Mouse (Mus musculus) adrenal gland, adult 2 months (tissue): Measurements from ENCODE around the gene Clec4f. TPM values are rescaled to one million over a fixed set of nuclear protein-coding genes. Genes with fewer than 3 reads are reported as not detected.
A peak's percentile ranks its signal among the peaks of the same experiment; 100 is the strongest.

ENCODE experiments used
- DNase-seq: peaks from one replicate; pipeline ENCODE4 v3.0.0; 2021
- polyA plus RNA-seq: library from polyadenylated mRNA; depleted of rRNA; stranded (reverse); fragments of >200 nt; gene quantifications from 2 replicates; pipeline ENCODE4 v1.2.3, GENCODE M21; 2012; rRNA removed
- total RNA-seq, 2 experiments: library from RNA; stranded (reverse); gene quantifications; 2 replicates each; pipeline ENCODE4 v1.2.3; 2021

Gene Clec4f
- total and polyA plus RNA-seq, 3 experiments = 0.23 TPM; not detected in 2

DNA sequence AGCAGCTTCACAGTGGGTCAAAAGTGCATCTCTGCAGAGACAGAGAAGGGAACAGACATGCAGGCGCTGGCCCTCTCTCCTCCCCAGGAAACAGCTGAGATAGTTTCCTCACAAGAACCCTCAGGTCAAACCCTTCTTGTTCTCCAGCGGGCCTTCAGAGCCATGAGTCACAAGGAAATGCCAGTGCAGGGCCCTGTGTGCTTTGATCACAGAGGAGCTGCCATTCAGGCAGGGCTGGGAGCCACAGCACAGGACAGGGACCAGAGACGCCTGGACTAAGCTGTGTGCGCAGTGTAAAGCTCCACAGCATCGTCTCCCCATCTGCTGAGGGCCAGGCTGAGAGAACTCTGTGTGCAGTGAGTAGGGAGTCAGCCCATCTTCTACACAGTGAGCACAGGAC, 21.9 kb downstream of the Clec4f start:
- DNase-seq = peak; percentile 9

DNA sequence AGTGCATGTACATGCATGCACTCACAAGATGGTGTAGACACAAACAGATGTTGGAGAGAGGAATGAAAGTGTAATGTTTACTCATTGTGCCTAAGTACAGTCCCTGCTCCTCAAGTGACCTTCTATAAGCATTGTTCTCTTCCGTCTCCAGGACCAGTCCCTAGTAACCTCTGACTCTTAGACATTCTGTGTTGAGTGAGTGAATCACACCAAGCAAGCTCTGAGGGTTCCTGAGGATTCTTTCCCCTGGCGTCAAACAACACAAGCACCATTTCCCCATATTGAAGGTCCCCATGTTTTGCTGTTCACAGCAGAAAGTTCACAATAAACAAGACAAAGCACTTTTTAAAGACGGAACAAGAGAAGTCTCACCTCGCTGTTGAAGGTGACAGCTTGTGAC, 24.2 kb downstream of the Clec4f start:
- no peak for DNase-seq

DNA sequence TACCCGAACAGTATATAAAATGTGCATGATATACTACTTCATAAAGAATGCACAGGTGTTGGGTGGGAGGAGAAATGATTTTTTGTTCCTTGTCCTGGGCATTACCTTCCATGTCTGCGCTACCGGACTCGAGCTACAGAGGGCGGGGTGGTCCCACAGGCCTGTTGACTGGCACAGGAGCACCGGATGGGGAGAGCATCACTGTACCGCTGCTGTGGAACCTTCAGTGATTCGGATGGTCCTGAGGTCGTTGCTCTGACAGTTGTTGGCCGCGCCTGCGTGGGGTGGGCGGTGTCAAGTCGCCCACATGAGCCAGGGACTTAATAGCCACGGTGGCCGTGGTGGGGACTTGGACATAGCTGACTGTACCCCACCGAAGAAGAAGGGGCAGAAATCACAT, 29.2 kb downstream of the Clec4f start:
- DNase-seq = no peak

DNA sequence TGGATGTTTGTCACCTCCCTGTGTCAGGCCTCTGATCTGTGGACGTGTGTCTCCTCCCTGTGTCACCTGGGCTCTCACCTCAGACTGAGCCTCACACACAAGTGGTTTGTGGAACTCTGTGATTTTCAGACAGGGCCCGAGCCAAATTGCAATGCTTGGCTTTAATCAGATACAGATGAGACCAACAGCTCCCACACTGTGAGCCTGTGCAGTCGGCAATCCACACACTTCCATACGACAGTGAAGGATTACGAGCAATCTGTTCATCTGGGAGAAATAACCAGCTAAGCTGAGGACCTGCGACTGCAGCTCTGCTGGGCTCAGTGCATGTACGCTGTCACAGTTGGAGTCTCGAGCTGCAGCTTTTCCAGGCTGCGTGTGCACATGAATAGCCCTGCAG, 36.0 kb downstream of the Clec4f start:
- DNase-seq = no peak

DNA sequence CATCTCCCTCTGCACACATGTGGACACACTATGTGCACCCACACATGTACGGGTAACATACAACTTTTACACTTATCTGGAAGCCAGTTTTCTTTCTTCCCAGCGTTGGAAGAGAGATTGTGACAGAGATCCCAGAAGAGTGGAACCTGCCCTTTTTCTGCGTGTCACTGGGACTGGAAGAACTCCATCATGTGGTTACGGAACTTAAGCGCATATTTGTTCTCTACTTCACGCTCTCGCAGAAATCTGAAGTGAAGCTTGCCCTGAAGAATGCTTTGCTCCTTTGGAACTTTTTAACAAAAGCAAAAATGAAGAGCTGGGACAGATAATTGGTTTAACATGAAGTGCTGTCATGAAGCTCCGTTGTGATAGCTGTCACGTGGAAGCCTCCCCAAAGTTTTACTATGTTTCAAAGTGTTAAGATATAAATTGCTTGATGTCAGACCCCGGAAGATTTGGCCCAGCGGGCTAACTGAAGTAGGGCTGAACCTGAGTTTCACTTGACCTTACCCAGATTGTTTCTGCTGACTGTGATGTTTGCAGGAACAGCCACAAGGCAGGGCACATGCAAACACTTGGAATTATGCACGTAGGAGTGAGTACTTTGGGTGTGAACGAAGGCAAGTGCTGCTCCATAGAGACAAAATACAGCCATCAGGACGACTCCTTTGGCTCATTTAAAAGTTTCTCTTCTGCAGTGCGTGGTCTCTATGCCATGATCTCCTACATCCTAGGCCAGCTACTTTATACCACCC, 38.2 kb downstream of the Clec4f start:
- DNase-seq = no peak

DNA sequence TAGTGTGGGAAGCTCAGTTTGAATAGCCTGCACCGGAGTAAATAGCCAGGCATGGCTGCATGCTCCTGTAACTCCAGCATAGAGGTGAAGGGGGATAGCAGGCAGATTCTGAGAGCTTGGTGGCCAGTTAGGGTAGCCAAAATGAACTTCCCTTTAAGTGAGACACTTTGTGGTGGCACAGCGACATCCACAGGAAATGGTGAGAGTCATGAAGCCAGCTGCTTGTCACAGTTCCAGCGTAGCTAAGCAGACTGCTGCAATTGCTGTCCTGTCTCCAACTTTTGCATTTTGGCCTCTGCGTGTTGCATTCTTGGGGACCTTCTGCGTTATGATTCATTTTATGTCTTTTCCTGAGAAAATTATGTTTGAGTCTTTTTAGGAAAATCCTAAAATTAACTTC, 39.5 kb downstream of the Clec4f start:
- DNase-seq = peak; percentile 65

DNA sequence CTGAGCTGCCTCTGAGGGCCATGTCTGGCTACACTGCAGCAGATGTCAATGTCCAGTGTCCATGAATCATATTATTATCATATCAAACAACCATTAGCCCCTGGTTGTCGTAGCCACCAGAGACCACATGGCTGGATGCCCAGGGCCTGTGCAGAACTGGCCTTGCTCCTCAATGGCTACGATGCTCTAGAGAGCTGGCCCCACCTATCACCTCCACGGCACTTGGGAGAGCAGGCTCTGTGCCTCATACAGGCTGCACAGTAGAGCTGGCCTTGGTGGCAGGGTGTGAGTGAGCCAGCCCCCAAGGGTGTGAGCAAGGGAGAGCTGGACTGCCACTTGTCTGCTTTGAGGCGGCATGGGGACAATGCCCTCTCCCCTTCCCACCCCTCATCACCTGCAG, 41.5 kb downstream of the Clec4f start:
- DNase-seq = no peak

DNA sequence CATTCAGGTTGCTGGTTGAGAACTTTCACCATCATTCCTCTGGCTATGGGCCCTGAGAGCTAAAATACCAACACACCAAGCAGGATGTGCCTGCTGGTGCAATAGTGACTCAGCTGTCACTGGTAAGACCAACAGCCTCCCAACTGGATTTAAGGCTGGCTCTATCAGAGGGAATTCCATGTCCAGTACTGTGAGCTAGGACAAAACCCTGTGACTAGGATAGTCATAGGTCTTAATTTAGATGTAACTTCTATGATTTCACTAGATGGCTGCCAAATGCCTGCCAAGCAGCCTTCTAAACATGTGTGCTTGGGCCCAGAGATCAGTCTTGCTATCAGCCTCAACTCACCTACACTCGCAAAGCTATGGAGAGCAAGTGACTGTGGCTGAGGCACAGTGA, 43.0 kb downstream of the Clec4f start:
- DNase-seq = no peak

DNA sequence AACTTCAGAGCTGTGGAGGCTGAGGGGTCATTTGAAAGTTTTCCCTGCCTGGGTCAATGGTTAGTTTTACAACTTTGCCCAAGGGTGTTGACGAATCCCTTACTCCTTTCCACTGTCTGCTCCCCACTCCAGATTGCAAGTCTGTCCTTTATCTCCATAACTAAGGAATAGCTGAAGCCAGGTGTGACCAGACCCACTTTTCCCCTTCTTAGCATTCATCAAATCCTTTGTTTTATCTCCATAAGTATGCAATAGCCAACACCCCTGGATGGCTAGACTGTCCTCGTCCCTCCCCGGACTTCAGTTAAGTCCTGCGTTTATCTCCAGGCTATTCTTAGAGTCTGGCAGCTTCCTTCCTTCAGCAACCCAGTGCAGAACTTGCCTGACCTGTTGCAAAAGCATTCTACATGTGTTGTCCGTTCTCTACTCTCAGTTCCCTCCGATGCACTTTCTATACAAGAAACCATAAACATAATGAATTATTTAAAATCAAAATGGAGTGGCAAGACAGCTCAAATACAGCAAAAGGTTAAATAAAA, 56.3 kb downstream of the Clec4f start:
- DNase-seq = no peak

DNA sequence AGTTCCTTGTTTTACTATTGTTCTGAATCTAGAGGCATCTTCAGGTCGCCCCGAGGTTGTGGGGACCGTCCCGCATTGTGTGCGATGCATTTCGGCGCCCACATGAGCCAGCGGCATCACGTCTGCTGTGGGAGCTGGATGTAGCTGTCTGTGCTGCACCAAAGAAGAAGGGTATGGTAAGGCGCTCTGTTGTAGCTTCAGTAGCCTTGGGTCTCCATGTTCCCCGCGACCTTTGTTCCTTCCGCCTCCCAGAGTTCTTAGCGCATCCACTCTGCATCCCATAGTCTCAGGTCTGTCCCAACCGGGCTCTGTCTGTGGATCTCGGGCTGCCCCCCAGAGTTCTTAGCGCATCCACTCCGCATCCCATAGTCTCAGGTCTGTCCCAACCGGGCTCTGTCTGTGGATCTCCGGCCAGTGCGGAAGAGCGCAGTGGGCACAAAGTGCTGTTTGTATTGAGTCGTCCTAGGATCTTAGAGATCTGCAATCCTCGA, 56.9 kb downstream of the Clec4f start:
- no peak for DNase-seq

DNA sequence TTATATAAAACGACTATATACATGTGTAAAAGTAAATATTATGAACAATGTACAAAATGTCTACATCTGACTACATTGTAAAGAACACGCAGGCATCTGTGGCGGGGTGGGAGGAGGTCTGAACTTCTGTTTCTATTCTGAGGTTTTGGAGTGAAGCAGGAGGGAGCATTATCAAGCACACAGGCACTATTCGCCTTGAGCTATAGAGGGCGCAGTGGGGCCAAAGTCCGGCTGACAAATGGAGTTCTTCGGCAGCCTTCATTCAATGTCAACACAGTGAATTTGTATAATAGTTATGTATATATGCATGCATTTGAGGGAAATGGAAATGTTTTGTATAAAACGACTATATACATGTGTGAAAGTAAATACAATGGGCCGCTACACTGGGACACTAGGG, 57.3 kb downstream of the Clec4f start:
- DNase-seq = peak; percentile 43

DNA sequence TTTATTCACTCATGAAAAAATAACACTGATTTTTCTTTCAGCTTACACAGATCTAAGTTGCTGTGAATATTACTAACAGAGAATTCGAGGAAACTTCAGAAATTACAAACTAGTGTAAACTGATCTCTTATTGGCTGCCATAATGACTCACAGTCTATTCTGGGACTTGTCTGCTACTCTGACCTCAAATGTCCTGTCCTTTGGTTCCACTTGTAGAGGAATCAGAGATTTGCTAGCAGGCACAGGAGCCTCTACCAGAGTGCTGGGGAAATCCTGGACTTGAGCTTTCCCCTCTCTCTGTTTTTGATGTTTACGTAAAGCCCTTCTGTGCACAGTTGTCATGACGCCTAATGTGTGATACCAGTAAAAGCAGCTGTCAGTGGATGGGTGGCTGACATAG, 58.0 kb downstream of the Clec4f start:
- no peak for DNase-seq

DNA sequence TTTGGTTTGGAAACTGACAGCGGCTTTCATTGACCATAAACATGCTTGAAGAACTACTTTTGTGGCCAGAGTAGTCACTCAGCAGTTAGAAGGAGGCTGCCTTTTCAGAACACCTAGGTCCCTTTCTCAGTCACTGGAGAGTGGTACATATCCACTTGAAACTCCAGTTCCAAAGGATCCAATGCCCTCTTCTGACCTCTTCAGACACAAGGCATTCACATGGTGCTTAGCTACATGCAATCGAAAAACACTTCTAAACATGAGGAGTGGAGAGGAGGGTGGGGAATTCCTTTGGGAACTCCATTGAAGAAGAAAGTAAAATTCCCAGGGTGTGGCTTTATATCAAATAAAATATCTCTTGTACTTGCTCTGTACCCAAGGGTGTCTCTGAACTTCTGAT, 61.0 kb downstream of the Clec4f start:
- no peak for DNase-seq

Other genes starting within 250 kb of the Clec4f start
- 10 to 100 TPM; 22.9 to 26.0 TPM for gene Tet3, start 197.1 kb downstream of the Clec4f start, total RNA-seq
- 6.8 and 8.7 TPM in 2 replicates for gene Tet3, start 197.1 kb downstream of the Clec4f start, polyA plus RNA-seq
- 10 to 100 TPM; 45.1 to 49.5 TPM for gene Dguok, start 149.2 kb downstream of the Clec4f start, total RNA-seq
- gene Dguok, start 149.2 kb downstream of the Clec4f start, polyA plus RNA-seq = 47.3 and 49.3 TPM in 2 replicates
- under 1 TPM; 0.81 to 0.97 TPM for gene Actg2, start 119.9 kb downstream of the Clec4f start, total RNA-seq
- 0.80 and 1.9 TPM in 2 replicates for gene Actg2, start 119.9 kb downstream of the Clec4f start, polyA plus RNA-seq
- 10 to 100 TPM; 22.3 to 22.7 TPM for gene Stambp, start 83.5 kb downstream of the Clec4f start, total RNA-seq
- 4.0 and 4.4 TPM in 2 replicates for gene Stambp, start 83.5 kb downstream of the Clec4f start, polyA plus RNA-seq
- not detected for gene Cd207, start 21.7 kb upstream of the Clec4f start, total RNA-seq
- 0.10 TPM in 1 of 2 replicates, not detected in the other for gene Cd207, start 21.7 kb upstream of the Clec4f start, polyA plus RNA-seq
- not detected for gene Vax2, start 55.1 kb upstream of the Clec4f start, total RNA-seq
- not detected in 2 replicates for gene Vax2, start 55.1 kb upstream of the Clec4f start, polyA plus RNA-seq
- gene Atp6v1b1, start 86.8 kb upstream of the Clec4f start, total RNA-seq = not detected
- gene Atp6v1b1, start 86.8 kb upstream of the Clec4f start, polyA plus RNA-seq = not detected in 2 replicates
- gene Ankrd53, start 106.5 kb upstream of the Clec4f start, total RNA-seq = not detected
- gene Ankrd53, start 106.5 kb upstream of the Clec4f start, polyA plus RNA-seq = 0.06 TPM in 1 of 2 replicates, not detected in the other
- gene Tex261, start 119.6 kb upstream of the Clec4f start, total RNA-seq = 100 to 1,000 TPM; 181 to 195 TPM
- 148 and 156 TPM in 2 replicates for gene Tex261, start 119.6 kb upstream of the Clec4f start, polyA plus RNA-seq
- gene Nagk, start 138.8 kb upstream of the Clec4f start, total RNA-seq = 10 to 100 TPM; 39.9 to 46.9 TPM
- gene Nagk, start 138.8 kb upstream of the Clec4f start, polyA plus RNA-seq = 23.2 and 29.4 TPM in 2 replicates
- 10 to 100 TPM; 22.0 to 36.9 TPM for gene Paip2b, start 175.6 kb upstream of the Clec4f start, total RNA-seq
- 3.6 and 5.0 TPM in 2 replicates for gene Paip2b, start 175.6 kb upstream of the Clec4f start, polyA plus RNA-seq
- gene Zfp638, start 210.9 kb upstream of the Clec4f start, total RNA-seq = 100 to 1,000 TPM in 1 of 2 experiments, 10 to 100 TPM in 1; 82.6 to 118 TPM
- 7.1 and 7.4 TPM in 2 replicates for gene Zfp638, start 210.9 kb upstream of the Clec4f start, polyA plus RNA-seq